Mouse (Mus musculus) C2C12 (cell line): ENCODE data around the gene Large1. TPM values are rescaled to one million over a fixed set of nuclear protein-coding genes. Genes with fewer than 3 reads are reported as not detected.

Source experiments
- H3K27me3 ChIP-seq: one replicate; pipeline ENCODE4 v1.6.1; 2011; ENCODE audit not compliant: control insufficient read depth, insufficient read depth, insufficient read length
- H3K36me3 ChIP-seq: one replicate; pipeline ENCODE4 v1.6.1; 2011; ENCODE audit not compliant: control insufficient read depth, insufficient read depth
- H3K4me3 ChIP-seq: one replicate; pipeline ENCODE4 v1.5.1; 2011; ENCODE audit warnings: mild to moderate bottlenecking, control low read depth; ENCODE audit not compliant: poor library complexity, insufficient read depth, severe bottlenecking
- H3K79me2 ChIP-seq: one replicate; pipeline ENCODE4 v1.6.1; 2011; ENCODE audit not compliant: control insufficient read depth, insufficient read depth
- H3K79me3 ChIP-seq: one replicate; pipeline ENCODE4 v1.6.1; 2011; ENCODE audit warnings: low read depth, control low read depth
- H3ac ChIP-seq: one replicate; pipeline ENCODE3; 2011; ENCODE audit warnings: low read depth; ENCODE audit not compliant: control insufficient read depth, insufficient read length
- CEBPB ChIP-seq: IDR thresholded peaks from one replicate; pipeline ENCODE4 v1.6.1; 2011; ENCODE audit warnings: low read depth, mild to moderate bottlenecking, control low read depth, moderate library complexity
- CTCF ChIP-seq: IDR thresholded peaks from one replicate; pipeline ENCODE4 v1.5.1; 2011; ENCODE audit not compliant: control insufficient read depth, insufficient read depth, insufficient read length
- FOSL1 ChIP-seq: IDR thresholded peaks from one replicate; pipeline ENCODE4 v1.8.0; 2011; ENCODE audit warnings: mild to moderate bottlenecking, low read length; ENCODE audit not compliant: poor library complexity, insufficient read depth, severe bottlenecking
- MAX ChIP-seq: IDR thresholded peaks from one replicate; pipeline ENCODE4 v1.6.1; 2011; ENCODE audit warnings: mild to moderate bottlenecking, control low read depth
- MYOD1 ChIP-seq: IDR thresholded peaks from one replicate; pipeline ENCODE4 v1.6.1; 2011; ENCODE audit warnings: low read depth; ENCODE audit not compliant: control insufficient read depth, insufficient read length
- MYOG ChIP-seq: IDR thresholded peaks from one replicate; pipeline ENCODE4 v1.6.1; 2011; ENCODE audit not compliant: control insufficient read depth, insufficient read length; ENCODE audit errors: extremely low read depth
- USF1 ChIP-seq: IDR thresholded peaks from one replicate; pipeline ENCODE4 v1.6.1; 2011; ENCODE audit warnings: low read depth, mild to moderate bottlenecking, control low read depth, moderate library complexity
- polyA plus RNA-seq: library from polyadenylated mRNA; unstranded; fragments of >200 nt; fragmentation: generic; extraction: Trizol; gene quantifications from one replicate; pipeline ENCODE4 v1.2.1, GENCODE M21; 2012; ENCODE audit warnings: missing spikeins

Gene Large1
- polyA plus RNA-seq, 1 experiment: 9.5 TPM

DNA sequence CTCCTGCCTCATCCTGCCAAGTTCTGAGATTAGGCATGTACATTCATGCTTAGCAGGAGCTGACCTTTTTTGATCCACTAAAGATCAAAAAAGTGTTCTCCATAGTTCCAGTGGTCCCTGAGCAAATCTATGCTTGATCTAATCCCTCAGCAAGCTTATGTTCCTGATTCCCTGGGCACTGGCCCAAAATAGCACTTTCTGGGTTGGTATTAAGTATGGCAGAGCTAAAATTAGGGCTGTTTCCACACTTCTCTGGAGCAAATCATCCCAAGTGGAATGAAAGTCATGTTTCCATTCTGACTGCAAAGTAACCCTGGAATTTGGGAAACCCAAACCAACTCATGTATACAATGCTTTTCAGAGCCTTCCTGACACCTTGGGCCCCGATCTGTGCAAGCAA lies 42.9 kb downstream of the Large1 start:
- Histone ChIP-seq H3K36me3 (no peaks in the 10 kb centered on the region), H3K27me3 (no peaks in the 10 kb centered on the region), H3K79me2 (peaks cover 87% of the 10 kb centered on the region), H3K79me3 (peaks cover 40% of the 10 kb centered on the region), H3ac (no peak overlapping the region), H3K4me3 (no peak overlapping the region)
- TF ChIP-seq FOSL1: no peak
- no peak for TF ChIP-seq CTCF
- TF ChIP-seq MYOD1: no peak
- no peak for TF ChIP-seq MYOG
- TF ChIP-seq CEBPB: no peak
- no peak for TF ChIP-seq USF1
- TF ChIP-seq MAX: no peak

DNA sequence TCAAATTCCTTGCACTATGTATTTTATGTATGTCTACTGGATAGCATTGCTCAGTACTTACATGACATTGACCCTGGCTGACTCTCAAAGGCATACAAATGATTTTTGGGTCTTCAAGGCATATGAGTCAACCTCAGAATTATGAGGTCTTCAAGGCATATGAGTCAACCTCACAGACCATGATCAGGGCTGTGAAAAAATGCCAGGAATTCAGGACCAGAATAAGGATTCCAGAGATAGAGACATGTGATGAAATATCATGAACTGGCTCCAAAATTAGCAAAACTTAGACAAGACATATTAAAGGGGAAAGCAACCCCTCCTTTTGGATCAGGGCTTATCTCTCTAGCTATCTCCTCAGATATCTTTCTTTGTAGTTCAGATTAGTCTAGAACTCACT lies 43.3 kb downstream of the Large1 start:
- Histone ChIP-seq H3ac (no peak overlapping the region), H3K4me3 (no peak overlapping the region), H3K27me3 (no peaks in the 10 kb centered on the region), H3K79me3 (peaks cover 41% of the 10 kb centered on the region), H3K79me2 (peaks cover 86% of the 10 kb centered on the region), H3K36me3 (no peaks in the 10 kb centered on the region)
- TF ChIP-seq CEBPB (peak; percentile 61), MYOG (no peak), CTCF (no peak), USF1 (peak; percentile 31), MYOD1 (no peak), FOSL1 (peak; percentile 38), MAX (no peak)

DNA sequence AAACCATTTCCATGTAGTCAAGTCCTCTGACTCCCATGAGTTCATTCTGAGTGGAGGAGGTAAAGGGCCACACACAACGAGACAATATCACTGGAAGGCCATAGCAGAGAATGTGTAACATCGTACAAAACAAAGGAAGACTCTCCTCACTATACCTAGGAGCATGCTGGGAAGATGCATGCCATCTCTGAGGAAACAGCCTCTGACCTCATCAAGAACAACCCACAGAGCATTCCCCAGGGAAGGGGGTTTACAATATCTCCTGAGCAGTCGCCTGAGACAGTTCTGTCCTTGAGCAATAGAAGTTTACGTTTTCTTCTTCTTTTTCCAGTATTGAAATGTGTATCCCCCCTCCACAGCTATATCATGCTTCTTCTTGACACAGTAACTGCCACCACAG lies 49.4 kb downstream of the Large1 start:
- H3K79me2 ChIP-seq: peaks cover 94% of the 10 kb centered on the region
- peaks cover 37% of the 10 kb centered on the region for H3K79me3 ChIP-seq
- H3K4me3 ChIP-seq: no peak overlapping the region
- H3K27me3 ChIP-seq: no peaks in the 10 kb centered on the region
- H3K36me3 ChIP-seq: no peaks in the 10 kb centered on the region
- H3ac ChIP-seq: no peak overlapping the region
- TF ChIP-seq CTCF (no peak), USF1 (no peak), MAX (no peak)

DNA sequence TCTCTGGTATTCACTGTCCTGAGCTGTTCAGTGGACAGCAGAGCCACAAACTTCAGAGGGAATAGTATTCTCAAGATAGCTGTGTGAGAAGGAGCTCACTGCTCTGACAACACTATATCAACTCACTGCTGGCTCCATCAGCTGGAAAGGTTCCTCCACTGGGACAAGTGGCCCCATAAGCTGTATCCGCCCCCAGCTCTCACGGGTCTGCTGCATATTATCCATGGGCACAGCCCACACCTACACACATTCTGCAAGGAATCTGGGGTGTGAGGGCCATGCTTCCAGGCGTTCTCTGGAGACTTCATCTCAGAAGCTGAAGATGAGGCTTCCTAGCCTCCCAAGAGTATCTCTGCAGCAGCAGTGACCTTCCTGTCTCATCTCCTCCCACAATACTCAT lies 50.4 kb downstream of the Large1 start:
- TF ChIP-seq MAX (no peak), CTCF (no peak), CEBPB (no peak), MYOG (no peak), FOSL1 (no peak), MYOD1 (no peak), USF1 (no peak)
- Histone ChIP-seq H3ac (no peak overlapping the region), H3K79me2 (peaks cover 94% of the 10 kb centered on the region), H3K79me3 (peaks cover 36% of the 10 kb centered on the region), H3K27me3 (no peaks in the 10 kb centered on the region), H3K4me3 (no peak overlapping the region), H3K36me3 (no peaks in the 10 kb centered on the region)

DNA sequence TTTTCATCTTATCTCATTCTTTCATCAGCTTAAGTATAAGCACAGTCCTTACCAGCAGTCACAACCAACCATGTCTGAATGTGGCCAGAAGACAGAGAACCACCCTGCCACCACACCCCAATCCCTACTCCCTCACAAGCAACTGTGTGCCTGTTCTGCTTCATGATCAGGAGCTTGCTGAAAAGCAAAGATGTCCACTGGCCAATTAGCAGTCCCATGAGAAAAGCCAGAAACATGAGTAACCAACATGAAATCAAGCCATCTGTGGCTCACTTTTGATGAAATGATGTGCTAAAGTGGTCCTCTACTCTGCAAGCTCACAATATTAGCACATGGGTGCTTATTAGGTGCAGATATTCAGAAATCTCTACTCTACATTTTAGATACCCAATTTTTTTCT lies 57.8 kb downstream of the Large1 start:
- TF ChIP-seq FOSL1: no peak
- TF ChIP-seq CTCF: no peak
- TF ChIP-seq MYOD1: no peak
- no peak for TF ChIP-seq CEBPB
- TF ChIP-seq MAX: no peak
- TF ChIP-seq USF1: no peak
- no peak for TF ChIP-seq MYOG
- H3K79me2 ChIP-seq: peaks cover 84% of the 10 kb centered on the region
- H3ac ChIP-seq: no peak overlapping the region
- H3K4me3 ChIP-seq: no peak overlapping the region
- H3K79me3 ChIP-seq: peaks cover 13% of the 10 kb centered on the region
- no peaks in the 10 kb centered on the region for H3K27me3 ChIP-seq
- no peaks in the 10 kb centered on the region for H3K36me3 ChIP-seq

DNA sequence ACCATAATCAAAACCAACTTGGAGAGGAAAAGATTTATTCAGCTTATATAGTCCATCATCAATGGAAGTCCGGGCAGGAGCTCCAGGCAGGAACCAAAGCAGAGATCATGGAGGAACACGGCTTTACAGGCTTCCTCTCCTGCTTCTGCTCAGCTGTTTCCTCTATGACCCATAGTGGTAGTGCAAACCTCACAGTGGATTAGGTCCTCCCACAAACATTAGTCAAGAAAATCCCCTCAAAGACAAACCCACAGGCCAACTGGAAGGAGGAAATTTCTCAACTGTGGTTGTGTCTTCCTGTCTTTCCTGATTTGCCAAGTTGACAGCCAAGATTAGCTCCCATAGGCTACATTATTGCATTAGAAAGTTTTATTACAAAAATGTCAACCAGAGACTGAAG lies 59.7 kb downstream of the Large1 start:
- Histone ChIP-seq H3K79me3 (peaks cover 15% of the 10 kb centered on the region), H3K27me3 (no peaks in the 10 kb centered on the region), H3ac (no peak overlapping the region), H3K4me3 (no peak overlapping the region), H3K79me2 (peaks cover 76% of the 10 kb centered on the region), H3K36me3 (no peaks in the 10 kb centered on the region)
- TF ChIP-seq FOSL1 (no peak), CEBPB (peak; percentile 54)
